Mouse (Mus musculus) limb, embryonic 10.5 days (tissue): ENCODE measurements at regions not wholly inside any gene's neighbourhood (a gene's known extent, or its start where the extent isn't known, plus 50 kb on each side); places are given as distances from the start of the nearest gene placed in this dataset.

Source experiments
- DNase-seq: peaks from one replicate; pipeline ENCODE4 v3.0.0-alpha.2; 2017; ENCODE audit warnings: low spot score
- H3K27ac ChIP-seq: fragments of 300-500 bp; sonication (generic); 2 replicates; pipeline ENCODE4 v1.5.1; 2016; ENCODE audit warnings: mild to moderate bottlenecking
- H3K27me3 ChIP-seq: fragments of 300-500 bp; sonication (generic); 2 replicates; pipeline ENCODE4 v1.6.1; 2016; ENCODE audit warnings: low read depth, mild to moderate bottlenecking; ENCODE audit not compliant: poor library complexity, severe bottlenecking
- H3K36me3 ChIP-seq: fragments of 300-500 bp; sonication (generic); 2 replicates; pipeline ENCODE4 v1.6.1; 2016; ENCODE audit warnings: mild to moderate bottlenecking, moderate library complexity
- H3K4me1 ChIP-seq: fragments of 300-500 bp; sonication (generic); 2 replicates; pipeline ENCODE4 v1.6.1; 2016
- H3K4me3 ChIP-seq: fragments of 300-500 bp; sonication (generic); 2 replicates; pipeline ENCODE4 v1.5.1; 2016; ENCODE audit warnings: mild to moderate bottlenecking, moderate library complexity
- H3K9me3 ChIP-seq: fragments of 300-500 bp; sonication (generic); replicated peaks from 2 replicates; pipeline ENCODE4 v1.6.1; 2016; ENCODE audit warnings: mild to moderate bottlenecking
- WGBS: fragments of 180-500 bp; shearing (Covaris S2); methylation state at CpG from one replicate; pipeline ENCODE4 v1.1.7; 2016; 5-methylcytosine and 5-hydroxymethylcytosine counted together

DNA sequence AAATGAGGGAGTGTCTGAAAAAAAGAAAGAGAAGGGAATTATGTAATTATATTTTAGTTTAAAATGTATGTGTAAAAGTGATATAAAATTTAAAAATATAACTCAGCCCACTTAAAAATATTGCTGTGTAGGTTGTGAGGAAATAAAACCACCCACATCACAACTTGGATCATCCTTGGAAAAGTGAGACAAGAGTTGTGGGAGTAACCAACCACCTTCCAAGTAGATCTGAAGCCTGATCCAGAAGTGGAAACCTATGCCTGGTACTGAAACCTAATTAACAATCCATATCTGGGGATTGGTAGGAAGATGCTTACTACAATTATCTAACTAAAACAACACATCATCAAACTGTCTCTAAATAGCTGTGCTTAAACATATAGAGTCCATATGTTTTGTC, 743.1 kb downstream of the Stim2 start:
- no peaks in the 10 kb centered on the region for H3K36me3 ChIP-seq
- no peak overlapping the region for H3K4me3 ChIP-seq
- H3K27me3 ChIP-seq = no peaks in the 10 kb centered on the region
- no peak for DNase-seq
- H3K9me3 ChIP-seq = no peaks in the 10 kb centered on the region
- H3K27ac ChIP-seq = no peak overlapping the region
- H3K4me1 ChIP-seq = no peaks in the 10 kb centered on the region; the same call in 1 of the 2 replicates

DNA sequence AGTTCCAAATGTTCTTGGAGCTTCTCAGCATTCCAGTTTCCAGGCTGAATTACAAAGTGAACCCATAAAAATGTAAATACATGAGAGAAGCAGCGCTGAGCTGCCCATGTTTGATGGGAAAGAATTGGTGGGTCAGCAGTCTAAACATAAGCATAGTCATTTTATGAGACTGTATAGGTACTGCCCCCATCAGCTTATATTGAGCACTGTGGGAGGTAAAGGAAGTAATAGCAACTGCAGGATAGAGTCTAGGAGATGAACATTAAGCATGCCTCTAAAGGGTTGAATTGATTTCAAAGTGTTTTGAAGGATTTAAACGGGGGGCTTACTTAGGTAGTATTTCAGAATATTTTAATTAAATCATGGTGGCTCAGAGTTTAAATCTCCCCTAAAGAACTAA, 748.7 kb downstream of the Stim2 start:
- Histone ChIP-seq H3K4me3 (no peak overlapping the region), H3K27me3 (no peaks in the 10 kb centered on the region), H3K36me3 (no peaks in the 10 kb centered on the region), H3K9me3 (no peaks in the 10 kb centered on the region), H3K27ac (no peak overlapping the region), H3K4me1 (peaks cover 9% of the 10 kb centered on the region; the same call in 1 of the 2 replicates)
- DNase-seq = no peak
- WGBS = 60% methylated on average over 2 of the region's 2 CpGs

DNA sequence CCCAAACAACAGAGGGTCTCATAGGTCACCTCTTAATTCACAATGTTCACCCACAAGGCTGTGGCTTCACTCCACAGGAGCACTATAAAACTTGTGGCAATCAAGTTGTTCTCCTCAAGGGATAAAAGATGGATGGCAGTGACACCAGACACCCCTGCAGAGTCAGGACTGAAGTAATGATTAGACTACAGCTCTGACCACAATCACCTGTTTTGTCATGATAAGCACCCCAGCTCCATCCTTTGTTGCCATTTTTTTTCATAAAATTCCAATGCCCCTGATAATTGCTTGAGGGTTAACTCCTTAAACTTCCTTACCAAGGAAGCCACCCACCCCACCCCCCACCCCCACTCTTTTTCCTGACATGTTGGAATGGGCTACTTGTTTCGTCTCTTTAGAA, 755.1 kb downstream of the Stim2 start:
- Histone ChIP-seq H3K4me1 (no peaks in the 10 kb centered on the region), H3K27ac (no peak overlapping the region), H3K4me3 (no peak overlapping the region), H3K36me3 (no peaks in the 10 kb centered on the region), H3K27me3 (no peaks in the 10 kb centered on the region), H3K9me3 (no peaks in the 10 kb centered on the region)
- no peak for DNase-seq
- WGBS = 77% methylated on average over 1 of the region's 1 CpGs

DNA sequence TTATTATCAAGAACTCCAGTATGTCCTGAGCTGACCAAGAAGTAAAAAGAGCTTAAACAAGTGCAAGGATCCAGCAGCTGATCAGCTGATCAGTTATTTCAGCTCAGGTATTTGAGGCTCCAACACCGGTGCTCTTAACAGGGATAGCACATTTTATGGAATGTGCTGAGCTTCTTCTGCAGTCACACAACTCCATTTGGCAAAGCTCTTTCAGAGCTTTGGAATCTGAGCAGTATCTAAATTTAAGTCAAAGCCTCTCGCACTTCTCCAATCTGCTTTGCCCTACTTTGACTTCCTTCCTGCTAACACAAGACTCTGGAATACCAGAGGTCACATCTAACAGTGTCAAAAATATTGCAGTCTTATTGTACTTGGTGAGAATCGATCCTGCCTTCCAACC, 761.4 kb downstream of the Stim2 start:
- 83% methylated on average over 3 of the region's 3 CpGs for WGBS
- no peak for DNase-seq
- Histone ChIP-seq H3K27ac (no peak overlapping the region), H3K9me3 (no peaks in the 10 kb centered on the region), H3K4me3 (no peak overlapping the region), H3K4me1 (no peaks in the 10 kb centered on the region), H3K36me3 (no peaks in the 10 kb centered on the region), H3K27me3 (no peaks in the 10 kb centered on the region)

DNA sequence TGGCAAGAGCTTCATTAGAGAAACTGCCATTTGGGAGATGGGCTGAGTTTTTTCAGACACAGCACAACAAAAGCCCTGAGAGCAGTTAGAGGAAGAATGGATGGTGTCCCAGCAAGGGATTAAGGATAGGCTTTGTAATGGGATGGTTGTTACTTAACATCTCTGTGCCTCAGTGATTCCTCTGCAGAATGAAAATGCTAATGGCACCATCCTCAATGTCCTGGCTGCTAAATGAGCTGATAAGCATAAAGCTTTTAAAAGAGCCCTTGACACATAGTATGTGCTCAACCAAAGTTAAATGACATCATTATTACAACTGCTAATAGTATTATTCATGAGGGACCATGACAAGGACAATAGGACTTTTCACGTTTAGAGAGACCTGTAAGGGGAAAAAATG, 764.7 kb downstream of the Stim2 start:
- Histone ChIP-seq H3K4me1 (no peaks in the 10 kb centered on the region), H3K4me3 (no peak overlapping the region), H3K27ac (no peak overlapping the region), H3K36me3 (no peaks in the 10 kb centered on the region), H3K27me3 (no peaks in the 10 kb centered on the region), H3K9me3 (no peaks in the 10 kb centered on the region)
- DNase-seq = no peak
- WGBS = 60% methylated on average over 1 of the region's 1 CpGs

DNA sequence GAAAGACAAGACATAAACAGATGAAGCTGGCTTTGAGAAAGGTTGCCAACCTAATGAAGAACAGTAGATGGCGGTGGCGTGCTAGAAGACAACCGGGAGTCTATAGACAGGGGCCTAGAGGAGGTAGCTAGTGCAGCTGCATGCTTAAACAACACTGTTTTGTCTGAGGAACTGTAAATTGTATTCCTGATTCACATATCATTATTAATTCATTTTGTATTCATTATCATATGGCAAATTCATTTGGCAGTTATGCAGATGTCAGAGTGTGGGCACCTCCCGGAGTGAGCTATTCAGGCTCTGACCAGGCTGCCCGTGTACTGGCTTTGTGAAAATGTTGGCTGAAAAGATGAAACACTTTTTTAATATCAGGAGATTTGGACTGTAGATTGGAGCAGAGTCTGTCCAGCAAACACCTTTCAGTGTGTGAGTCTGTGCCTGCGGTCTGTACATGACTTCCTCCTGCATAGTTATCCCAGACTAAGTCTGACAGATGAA, 798.7 kb downstream of the Stim2 start:
- DNase-seq = peak; percentile 40
- H3K4me1 ChIP-seq = no peaks in the 10 kb centered on the region
- H3K9me3 ChIP-seq = no peaks in the 10 kb centered on the region
- no peaks in the 10 kb centered on the region for H3K36me3 ChIP-seq
- no peaks in the 10 kb centered on the region for H3K27me3 ChIP-seq
- 51% methylated on average over 6 of the region's 6 CpGs for WGBS
- no peak overlapping the region for H3K4me3 ChIP-seq
- no peak overlapping the region for H3K27ac ChIP-seq

DNA sequence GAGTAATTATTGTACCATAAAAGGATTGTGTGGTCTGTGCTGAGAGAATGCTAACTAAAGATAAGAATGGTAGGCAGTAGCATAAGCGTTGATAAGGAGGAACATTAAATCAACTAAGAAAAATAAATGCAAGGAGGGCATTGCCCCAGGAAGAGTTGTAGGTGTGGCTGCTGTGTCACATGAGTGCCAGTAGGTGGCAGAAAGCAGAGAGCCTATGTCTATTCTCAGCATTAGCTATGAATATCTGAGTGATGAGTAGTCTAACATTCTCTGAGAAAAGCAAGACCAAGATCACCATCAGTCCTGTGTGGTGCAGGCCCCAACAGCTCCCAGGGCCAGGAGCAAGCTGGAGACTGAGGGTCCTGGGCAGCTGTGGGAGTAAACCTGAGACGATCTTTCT, 828.8 kb downstream of the Stim2 start:
- 96% methylated on average over 2 of the region's 2 CpGs for WGBS
- no peaks in the 10 kb centered on the region for H3K9me3 ChIP-seq
- H3K27me3 ChIP-seq = no peaks in the 10 kb centered on the region
- H3K4me1 ChIP-seq = no peaks in the 10 kb centered on the region
- no peak overlapping the region for H3K4me3 ChIP-seq
- no peak for DNase-seq
- no peaks in the 10 kb centered on the region for H3K36me3 ChIP-seq
- H3K27ac ChIP-seq = no peak overlapping the region
